Mouse (Mus musculus): ENCODE data around the gene Cldn11. TPM values are rescaled to one million over a fixed set of nuclear protein-coding genes. Genes with fewer than 3 reads are reported as not detected.

Cldn11 gene
- polyA plus RNA-seq, 1 experiment from 2014 or later: 7.7 TPM

DNA sequence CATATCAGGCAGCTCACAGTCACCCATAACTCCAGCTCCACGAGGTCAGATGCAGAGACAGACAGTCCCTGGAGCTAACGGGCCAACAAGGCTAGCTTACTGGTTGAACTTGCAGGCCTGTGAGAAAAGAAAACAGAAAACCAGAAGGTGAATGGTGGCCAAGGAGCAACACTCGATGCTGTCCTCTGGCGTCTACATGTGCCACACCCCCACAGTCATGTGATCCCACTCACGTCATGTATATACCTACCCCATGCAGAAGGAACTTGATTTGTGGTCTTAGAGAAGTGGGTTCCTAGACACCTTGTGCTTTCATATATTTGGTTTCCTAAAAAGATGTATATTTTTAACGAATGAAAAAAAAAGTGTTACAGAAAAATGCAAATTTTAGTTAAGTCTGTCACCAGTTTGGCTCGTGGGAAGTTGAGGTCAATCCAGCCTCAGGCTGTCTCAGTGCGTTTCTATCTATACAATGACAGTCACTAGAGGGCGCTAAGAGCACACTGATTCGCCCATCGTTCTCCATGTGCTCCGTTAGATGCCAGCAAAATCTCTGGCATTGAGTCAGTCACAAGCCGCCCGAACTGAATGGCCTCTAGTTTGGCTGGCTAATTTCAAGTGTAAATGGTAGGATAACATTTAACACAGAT, 4.0 kb upstream of the Cldn11 start:
- Histone ChIP-seq H3K9ac (ENCODE audit: low read depth, low read length) (no peak overlapping the region), H3K36me3 (ENCODE audit: control insufficient read depth, insufficient read depth, low read length) (no peaks in the 10 kb centered on the region), H3K4me3 (ENCODE audit: low read depth, low read length) (no peak overlapping the region), H3K4me1 (replicated peaks; ENCODE audit: control insufficient read depth, insufficient read depth, low read length) (0 out of 2 replicates have a peak, but pooled peaks cover 2% of the 10 kb centered on the region), H3K27ac (ENCODE audit: low read depth, low read length) (no peak overlapping the region), H3K4me2 (replicated peaks; ENCODE audit: low read depth, low read length) (no peak overlapping the region), H3K27me3 (ENCODE audit: control insufficient read depth, insufficient read depth, low read length) (peaks cover 4% of the 10 kb centered on the region; the same call in 1 of the 2 replicates), H3K9me3 (ENCODE audit: control insufficient read depth, low read length) (no peaks in the 10 kb centered on the region)
- 15% methylated on average over 14 of the region's 14 CpGs for WGBS
- peak; percentile 88 for DNase-seq (ENCODE audit: low spot score)
- peak; percentile 76; the same call in 1 of the 2 replicates for ATAC-seq (ENCODE audit: low FRiP score)

DNA sequence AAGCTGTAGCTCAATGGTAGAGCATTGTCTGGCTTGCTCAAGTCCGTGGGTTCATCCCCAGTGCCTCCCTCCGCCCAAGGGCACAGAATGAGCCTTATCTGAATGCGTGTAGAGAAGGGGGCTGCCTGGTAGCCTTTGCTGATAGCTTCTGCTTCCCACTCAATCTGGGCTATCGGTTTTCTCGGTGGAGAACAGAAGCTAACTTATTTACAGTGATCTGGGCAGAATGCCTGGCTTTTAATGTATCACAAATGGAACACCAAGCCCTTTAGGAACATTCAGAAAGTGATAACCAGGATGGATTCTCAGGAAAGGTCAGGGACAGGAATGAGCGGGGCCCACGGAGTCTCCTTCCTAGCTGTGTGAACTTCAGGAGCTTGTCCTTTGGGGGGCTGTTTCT, 1.1 kb upstream of the Cldn11 start:
- 87% methylated on average over 7 of the region's 7 CpGs for WGBS
- ATAC-seq (ENCODE audit: low FRiP score): no peak
- H3K27me3 ChIP-seq (ENCODE audit: control insufficient read depth, insufficient read depth, low read length): peaks cover 4% of the 10 kb centered on the region; the same call in 1 of the 2 replicates

DNA sequence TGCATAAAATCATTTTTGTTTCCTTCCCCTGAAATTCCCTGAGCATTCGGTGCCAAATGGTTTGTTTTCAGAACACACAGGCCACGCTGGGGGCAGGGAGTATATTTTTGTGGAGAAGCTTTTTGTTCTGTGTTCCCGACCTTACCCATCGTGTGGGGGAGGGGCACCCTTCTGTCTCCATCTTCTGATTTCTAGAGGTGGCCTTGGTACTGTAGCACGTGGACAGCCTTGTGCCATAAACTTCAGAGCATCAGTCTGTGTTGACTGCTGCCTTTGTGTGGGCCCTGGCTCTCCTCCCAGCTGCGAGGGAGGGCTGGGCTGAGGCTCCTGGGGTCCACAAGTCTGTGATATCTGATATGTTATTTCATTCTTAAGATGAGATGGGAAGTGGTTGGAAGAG, 2.4 kb downstream of the Cldn11 start:
- WGBS: 68% methylated on average over 6 of the region's 6 CpGs
- ATAC-seq (ENCODE audit: low FRiP score) (no peak), DNase-seq (ENCODE audit: low spot score) (no peak)
- no peaks in the 10 kb centered on the region for H3K36me3 ChIP-seq (ENCODE audit: control insufficient read depth, insufficient read depth, low read length)
- 0 out of 2 replicates have a peak, but pooled peaks cover 2% of the 10 kb centered on the region for H3K4me1 ChIP-seq (replicated peaks; ENCODE audit: control insufficient read depth, insufficient read depth, low read length)
- H3K27me3 ChIP-seq (ENCODE audit: control insufficient read depth, insufficient read depth, low read length): peaks cover 4% of the 10 kb centered on the region; the same call in 1 of the 2 replicates
- H3K9me3 ChIP-seq (ENCODE audit: control insufficient read depth, low read length): no peaks in the 10 kb centered on the region
- H3K27ac ChIP-seq (ENCODE audit: low read depth, low read length): no peak overlapping the region
- no peak overlapping the region for H3K4me3 ChIP-seq (ENCODE audit: low read depth, low read length)
- no peak overlapping the region for H3K4me2 ChIP-seq (replicated peaks; ENCODE audit: low read depth, low read length)
- H3K9ac ChIP-seq (ENCODE audit: low read depth, low read length): no peak overlapping the region

More for the DNA sequence above, 1.1 kb upstream of the Cldn11 start:
- no peak overlapping the region for H3K4me3 ChIP-seq (ENCODE audit: low read depth, low read length)
- no peaks in the 10 kb centered on the region for H3K9me3 ChIP-seq (ENCODE audit: control insufficient read depth, low read length)
- H3K36me3 ChIP-seq (ENCODE audit: control insufficient read depth, insufficient read depth, low read length): no peaks in the 10 kb centered on the region
- no peak overlapping the region for H3K9ac ChIP-seq (ENCODE audit: low read depth, low read length)
- DNase-seq (ENCODE audit: low spot score): no peak
- H3K27ac ChIP-seq (ENCODE audit: low read depth, low read length): no peak overlapping the region
- H3K4me1 ChIP-seq (replicated peaks; ENCODE audit: control insufficient read depth, insufficient read depth, low read length): 0 out of 2 replicates have a peak, but pooled peaks cover 2% of the 10 kb centered on the region
- H3K4me2 ChIP-seq (replicated peaks; ENCODE audit: low read depth, low read length): no peak overlapping the region

DNA sequence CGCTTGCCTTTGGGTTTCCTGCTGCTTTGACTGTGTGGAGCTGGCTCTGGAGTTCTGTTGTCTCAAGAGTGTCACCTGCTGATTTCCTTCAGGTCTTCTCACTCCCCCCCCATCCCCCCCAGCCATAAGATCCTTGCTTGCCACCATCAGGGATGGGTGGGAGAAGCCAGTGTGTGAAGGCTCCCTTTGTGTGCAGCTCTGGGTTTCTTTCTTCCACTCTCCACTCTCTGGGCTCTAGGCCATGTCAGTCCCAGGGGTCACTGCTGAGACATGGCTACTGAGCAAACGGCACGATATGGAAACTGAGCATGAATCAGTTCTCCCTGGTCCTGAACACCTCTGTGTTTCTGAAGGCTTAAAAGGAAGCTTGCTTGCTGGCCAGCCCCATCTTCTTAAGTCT, 6.4 kb downstream of the Cldn11 start:
- WGBS: 63% methylated on average over 3 of the region's 3 CpGs
- Histone ChIP-seq H3K4me2 (replicated peaks; ENCODE audit: low read depth, low read length) (no peak overlapping the region), H3K27ac (ENCODE audit: low read depth, low read length) (no peak overlapping the region), H3K4me3 (ENCODE audit: low read depth, low read length) (no peak overlapping the region), H3K36me3 (ENCODE audit: control insufficient read depth, insufficient read depth, low read length) (no peaks in the 10 kb centered on the region), H3K9ac (ENCODE audit: low read depth, low read length) (no peak overlapping the region), H3K27me3 (ENCODE audit: control insufficient read depth, insufficient read depth, low read length) (no peaks in the 10 kb centered on the region), H3K4me1 (replicated peaks; ENCODE audit: control insufficient read depth, insufficient read depth, low read length) (no peaks in the 10 kb centered on the region), H3K9me3 (ENCODE audit: control insufficient read depth, low read length) (no peaks in the 10 kb centered on the region)
- ATAC-seq (ENCODE audit: low FRiP score): no peak
- no peak for DNase-seq (ENCODE audit: low spot score)

DNA sequence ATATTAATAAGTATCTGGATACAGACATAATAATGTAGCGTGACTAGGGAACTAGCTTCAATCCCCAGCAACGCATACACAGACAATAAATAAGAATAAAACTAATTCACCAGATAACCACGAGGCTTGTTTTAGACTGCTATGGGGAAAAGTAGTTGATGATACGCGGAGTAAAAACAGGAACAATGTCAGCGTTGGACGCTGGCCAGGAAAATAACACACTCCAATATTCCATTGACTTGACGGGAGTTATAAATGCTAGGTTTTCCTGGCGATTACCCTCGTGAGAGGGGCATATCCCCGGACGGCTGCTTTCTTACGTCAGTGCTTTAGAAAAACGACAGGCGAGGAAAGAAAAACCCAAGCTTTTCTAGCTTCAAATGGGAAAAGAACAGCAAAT, 8.1 kb downstream of the Cldn11 start:
- WGBS: 89% methylated on average over 15 of the region's 15 CpGs

DNA sequence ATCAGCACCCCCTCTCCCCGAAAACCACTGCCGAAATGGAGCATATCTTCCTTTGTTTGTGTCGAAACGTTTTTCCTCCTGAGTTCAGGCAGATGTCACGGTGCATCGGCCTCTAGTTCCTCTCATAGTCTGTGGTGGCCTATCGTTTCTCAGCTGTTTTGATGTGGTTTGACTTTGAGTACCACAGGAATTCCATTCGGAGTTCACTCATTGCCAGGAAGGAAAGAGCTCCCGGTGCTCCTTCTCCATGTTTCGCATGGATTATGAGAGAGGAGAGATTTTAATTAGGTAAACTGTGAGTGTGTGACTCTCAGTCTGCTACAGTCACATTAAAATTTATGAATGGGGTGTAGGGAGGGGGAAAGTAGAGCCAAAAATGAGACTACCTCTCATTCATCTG, 10.3 kb downstream of the Cldn11 start:
- ATAC-seq (ENCODE audit: low FRiP score): no peak
- WGBS: 80% methylated on average over 10 of the region's 10 CpGs

More for the DNA sequence above, 8.1 kb downstream of the Cldn11 start:
- Histone ChIP-seq H3K27me3 (ENCODE audit: control insufficient read depth, insufficient read depth, low read length) (no peaks in the 10 kb centered on the region), H3K4me2 (replicated peaks; ENCODE audit: low read depth, low read length) (no peak overlapping the region), H3K9me3 (ENCODE audit: control insufficient read depth, low read length) (no peaks in the 10 kb centered on the region), H3K9ac (ENCODE audit: low read depth, low read length) (no peak overlapping the region), H3K27ac (ENCODE audit: low read depth, low read length) (no peak overlapping the region), H3K4me3 (ENCODE audit: low read depth, low read length) (no peak overlapping the region), H3K36me3 (ENCODE audit: control insufficient read depth, insufficient read depth, low read length) (no peaks in the 10 kb centered on the region), H3K4me1 (replicated peaks; ENCODE audit: control insufficient read depth, insufficient read depth, low read length) (no peaks in the 10 kb centered on the region)
- DNase-seq (ENCODE audit: low spot score) (no peak), ATAC-seq (ENCODE audit: low FRiP score) (no peak)

DNA sequence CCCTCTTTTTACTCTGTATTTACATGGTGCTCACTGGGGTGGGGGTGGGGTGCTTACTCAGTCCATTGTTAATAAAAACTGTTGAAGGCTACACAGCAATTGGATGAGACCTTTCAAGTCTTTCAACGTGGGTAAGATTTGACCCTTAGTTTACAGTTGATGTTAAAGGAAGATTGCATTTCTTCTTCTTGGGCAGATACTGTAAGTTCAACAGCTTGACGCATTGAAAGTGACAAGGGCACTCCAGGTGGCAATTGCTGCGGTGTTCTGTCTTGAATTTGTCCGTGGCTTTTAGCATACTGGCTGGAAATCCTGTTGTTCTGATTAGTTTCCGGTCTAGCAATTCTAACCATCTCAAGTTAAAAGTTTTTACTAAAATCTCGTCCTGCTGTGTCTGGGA, 11.6 kb downstream of the Cldn11 start:
- Histone ChIP-seq H3K9ac (ENCODE audit: low read depth, low read length) (no peak overlapping the region), H3K4me2 (replicated peaks; ENCODE audit: low read depth, low read length) (no peak overlapping the region), H3K4me3 (ENCODE audit: low read depth, low read length) (no peak overlapping the region), H3K4me1 (replicated peaks; ENCODE audit: control insufficient read depth, insufficient read depth, low read length) (peaks cover 2% of the 10 kb centered on the region; the same call in 1 of the 2 replicates), H3K36me3 (ENCODE audit: control insufficient read depth, insufficient read depth, low read length) (no peaks in the 10 kb centered on the region), H3K27ac (ENCODE audit: low read depth, low read length) (no peak overlapping the region), H3K9me3 (ENCODE audit: control insufficient read depth, low read length) (no peaks in the 10 kb centered on the region), H3K27me3 (ENCODE audit: control insufficient read depth, insufficient read depth, low read length) (no peaks in the 10 kb centered on the region)
- 26% methylated on average over 6 of the region's 6 CpGs for WGBS
- no peak for DNase-seq (ENCODE audit: low spot score)
- ATAC-seq (ENCODE audit: low FRiP score): no peak

More for the DNA sequence above, 10.3 kb downstream of the Cldn11 start:
- no peak overlapping the region for H3K4me3 ChIP-seq (ENCODE audit: low read depth, low read length)
- H3K27ac ChIP-seq (ENCODE audit: low read depth, low read length): no peak overlapping the region
- no peaks in the 10 kb centered on the region for H3K9me3 ChIP-seq (ENCODE audit: control insufficient read depth, low read length)
- no peaks in the 10 kb centered on the region for H3K4me1 ChIP-seq (replicated peaks; ENCODE audit: control insufficient read depth, insufficient read depth, low read length)
- H3K9ac ChIP-seq (ENCODE audit: low read depth, low read length): no peak overlapping the region
- no peak for DNase-seq (ENCODE audit: low spot score)
- no peaks in the 10 kb centered on the region for H3K27me3 ChIP-seq (ENCODE audit: control insufficient read depth, insufficient read depth, low read length)
- H3K36me3 ChIP-seq (ENCODE audit: control insufficient read depth, insufficient read depth, low read length): no peaks in the 10 kb centered on the region
- H3K4me2 ChIP-seq (replicated peaks; ENCODE audit: low read depth, low read length): no peak overlapping the region

DNA sequence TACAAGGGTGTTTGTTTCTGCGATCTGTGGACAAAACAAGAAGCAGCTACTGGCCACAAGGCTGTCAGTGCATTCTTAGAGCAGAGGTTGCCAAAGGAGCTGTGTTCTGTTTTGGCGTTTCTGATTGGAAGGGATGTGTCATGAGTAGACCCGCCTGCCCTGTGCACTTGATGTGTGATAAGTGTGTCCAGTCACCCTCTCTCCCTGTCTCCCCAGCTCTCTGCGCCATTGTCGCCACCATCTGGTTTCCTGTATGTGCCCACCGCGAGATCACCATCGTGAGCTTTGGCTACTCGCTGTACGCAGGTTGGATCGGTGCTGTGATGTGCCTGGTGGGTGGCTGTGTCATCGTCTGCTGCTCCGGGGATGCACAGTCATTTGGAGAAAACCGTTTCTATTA, 13.1 kb downstream of the Cldn11 start:
- H3K27me3 ChIP-seq (ENCODE audit: control insufficient read depth, insufficient read depth, low read length): no peaks in the 10 kb centered on the region
- peaks cover 2% of the 10 kb centered on the region; the same call in 1 of the 2 replicates for H3K4me1 ChIP-seq (replicated peaks; ENCODE audit: control insufficient read depth, insufficient read depth, low read length)
- 92% methylated on average over 14 of the region's 14 CpGs for WGBS
- H3K4me3 ChIP-seq (ENCODE audit: low read depth, low read length): no peak overlapping the region
- H3K36me3 ChIP-seq (ENCODE audit: control insufficient read depth, insufficient read depth, low read length): no peaks in the 10 kb centered on the region
- H3K9me3 ChIP-seq (ENCODE audit: control insufficient read depth, low read length): no peaks in the 10 kb centered on the region
- no peak overlapping the region for H3K9ac ChIP-seq (ENCODE audit: low read depth, low read length)
- no peak for ATAC-seq (ENCODE audit: low FRiP score)
- H3K4me2 ChIP-seq (replicated peaks; ENCODE audit: low read depth, low read length): no peak overlapping the region
- H3K27ac ChIP-seq (ENCODE audit: low read depth, low read length): no peak overlapping the region
- no peak for DNase-seq (ENCODE audit: low spot score)

DNA sequence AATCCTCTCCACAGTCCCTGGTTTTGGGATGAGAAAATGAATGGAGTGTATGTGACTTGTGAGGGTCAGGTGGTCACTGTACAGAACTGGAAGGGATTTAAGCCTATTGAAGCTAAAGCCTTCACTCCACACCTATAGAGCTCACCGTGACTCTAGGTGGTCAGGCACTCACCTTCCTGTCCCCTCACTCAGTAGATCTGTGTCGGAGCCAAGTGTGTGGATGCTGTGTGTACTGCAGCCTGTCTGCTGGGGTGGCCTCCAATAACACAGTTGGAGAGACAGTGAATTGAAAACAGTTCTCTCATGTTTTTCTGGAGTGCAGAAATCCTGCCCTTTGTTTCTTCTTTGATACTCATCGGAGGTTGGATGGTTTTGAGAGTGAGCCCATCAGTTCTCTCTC, 16.1 kb downstream of the Cldn11 start:
- Histone ChIP-seq H3K4me1 (replicated peaks; ENCODE audit: control insufficient read depth, insufficient read depth, low read length) (peaks cover 2% of the 10 kb centered on the region; the same call in 1 of the 2 replicates), H3K27me3 (ENCODE audit: control insufficient read depth, insufficient read depth, low read length) (no peaks in the 10 kb centered on the region), H3K9me3 (ENCODE audit: control insufficient read depth, low read length) (no peaks in the 10 kb centered on the region), H3K27ac (ENCODE audit: low read depth, low read length) (no peak overlapping the region), H3K4me2 (replicated peaks; ENCODE audit: low read depth, low read length) (no peak overlapping the region), H3K9ac (ENCODE audit: low read depth, low read length) (no peak overlapping the region), H3K4me3 (ENCODE audit: low read depth, low read length) (no peak overlapping the region), H3K36me3 (ENCODE audit: control insufficient read depth, insufficient read depth, low read length) (no peaks in the 10 kb centered on the region)
- ATAC-seq (ENCODE audit: low FRiP score) (0 out of 2 replicates have a peak, but pooled peaks have one; percentile 51), DNase-seq (ENCODE audit: low spot score) (no peak)
- WGBS: 58% methylated on average over 3 of the region's 3 CpGs

All from hindbrain, embryonic 11.5 days (tissue).